Mouse (Mus musculus) testis, adult 2 months (tissue): ENCODE measurements around the gene Lipc.

Experiments used
- CTCF ChIP-seq: fragments of 200-500 bp; IDR thresholded peaks from 2 replicates; pipeline ENCODE4 v1.5.1; 2012; ENCODE audit warnings: low read depth, mild to moderate bottlenecking, inconsistent platforms, low read length, moderate library complexity; ENCODE audit not compliant: control insufficient read depth, insufficient read depth, insufficient replicate concordance
- POLR2A ChIP-seq: fragments of 200-500 bp; IDR thresholded peaks from 2 replicates; pipeline ENCODE4 v1.6.1; 2012; ENCODE audit warnings: low read depth, mild to moderate bottlenecking, inconsistent platforms, low read length, moderate library complexity; ENCODE audit not compliant: control insufficient read depth

DNA sequence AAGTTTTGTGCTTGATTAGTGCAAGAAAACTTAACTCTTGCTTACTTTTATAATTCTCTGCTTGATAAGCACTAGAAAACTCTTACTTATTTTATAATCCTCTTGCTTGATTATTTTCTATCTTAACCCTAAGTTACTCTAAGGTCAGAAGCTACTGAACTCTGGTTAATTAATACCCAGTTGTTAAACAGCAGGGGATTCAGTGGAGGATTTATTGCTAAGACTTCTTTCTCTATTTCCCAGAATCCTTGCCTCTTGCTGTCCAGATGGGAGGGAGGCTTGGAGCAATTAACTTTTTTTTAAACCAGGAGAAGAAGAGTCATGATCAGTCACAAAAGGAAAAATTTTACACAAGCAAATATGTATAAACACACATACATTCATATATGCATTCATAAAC lies 21.3 kb upstream of the Lipc start:
- no peak for TF ChIP-seq CTCF
- no peak for TF ChIP-seq POLR2A
